Mouse (Mus musculus) cortical plate, adult 2 months (tissue): ENCODE data around the gene Anks1b.

Experiments
- CTCF ChIP-seq: fragments of 200-500 bp; IDR thresholded peaks from 2 replicates; pipeline ENCODE4 v1.5.1; 2011; ENCODE audit warnings: mild to moderate bottlenecking, control low read depth, low read length; ENCODE audit not compliant: insufficient read depth; ENCODE audit errors: extremely low read depth
- POLR2A ChIP-seq: fragments of 200-500 bp; IDR thresholded peaks from 2 replicates; pipeline ENCODE4 v1.6.1; 2011; ENCODE audit warnings: mild to moderate bottlenecking, low read length, control low read depth; ENCODE audit not compliant: insufficient read depth; ENCODE audit errors: extremely low read depth

DNA sequence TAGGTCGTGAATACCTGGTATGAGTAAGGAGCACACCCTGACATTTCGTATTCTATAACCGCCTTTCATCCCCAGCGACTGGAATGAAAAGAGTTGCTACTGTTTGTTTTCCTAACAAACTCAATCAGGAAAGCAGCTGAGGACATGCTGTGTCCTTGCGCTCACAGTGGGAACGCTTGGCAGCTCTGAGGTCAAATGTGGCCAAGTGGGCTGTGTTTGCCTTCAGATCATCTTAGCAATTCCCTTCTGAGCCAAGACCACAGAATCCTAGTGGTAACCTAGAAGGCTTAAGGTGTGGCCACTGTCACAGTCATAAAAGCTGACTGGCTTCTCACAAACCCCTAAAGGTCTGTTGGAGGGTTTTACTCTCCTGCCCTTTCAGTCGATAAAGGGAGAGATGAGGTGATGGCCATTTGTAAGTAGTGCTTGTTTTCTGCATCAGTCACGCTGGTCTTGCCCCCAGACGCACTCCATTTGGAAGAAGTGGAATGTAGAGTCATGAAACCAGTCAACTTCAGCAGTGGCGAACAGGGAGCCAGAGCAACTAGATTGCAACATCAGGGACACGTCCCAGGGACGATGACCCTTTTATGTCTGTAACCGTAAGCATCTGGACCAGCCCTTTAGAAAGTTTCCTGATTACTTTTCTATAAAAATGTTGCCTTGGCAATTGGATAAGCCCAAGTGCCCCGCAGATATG is 1068.8 kb downstream of the Anks1b start:
- no peak for TF ChIP-seq CTCF
- no peak for TF ChIP-seq POLR2A
